Mouse (Mus musculus): ENCODE results near the gene Baz1b.
"Not testable (repeated sequence)": the region's sequence is repeated elsewhere in the genome, so short reads cannot be mapped to it uniquely, and the experiment has no call there.

Gene Baz1b

GRCm38 (mm10) chr5:135179616-135180015 is 7.4 kb upstream of the Baz1b start:
- DNase-seq (ENCODE audit: low read depth, low spot score): no peak

- DNase-seq (ENCODE audit: low read depth, low spot score): no peak
Measured at GRCm38 (mm10) chr5:135180796-135181195, 6.3 kb upstream of the Baz1b start.

GRCm38 (mm10) chr5:135181776-135182175 is 5.3 kb upstream of the Baz1b start:
- DNase-seq (ENCODE audit: low read depth, low spot score): no peak

- DNase-seq (ENCODE audit: low read depth, low spot score): no peak
Measured at GRCm38 (mm10) chr5:135183131-135183861, 3.8 kb upstream of the Baz1b start.

DNA sequence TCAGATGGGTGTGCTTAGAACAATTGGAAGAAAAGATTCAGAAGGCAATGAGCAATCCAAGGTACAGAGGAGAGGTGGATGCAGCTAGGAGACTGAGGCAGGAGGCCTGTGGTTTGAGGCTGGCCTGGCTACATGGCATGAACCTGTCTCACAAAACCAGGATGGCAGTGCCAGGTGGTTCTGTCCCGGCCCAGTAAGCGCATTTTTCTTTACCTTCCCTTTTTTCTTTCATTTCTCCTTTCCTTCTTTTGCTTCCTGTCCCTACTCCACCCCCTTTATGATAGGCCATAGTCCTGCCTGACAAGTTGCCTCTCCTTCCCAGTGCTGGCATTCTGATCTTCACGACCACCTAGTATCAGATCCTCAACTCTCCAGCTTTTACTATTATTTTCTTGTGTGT is 2.0 kb upstream of the Baz1b start:
- DNase-seq (ENCODE audit: low read depth, low spot score): no peak

- no peak for DNase-seq (ENCODE audit: low read depth, low spot score)
Measured at GRCm38 (mm10) chr5:135185596-135185995, 1.5 kb upstream of the Baz1b start.

- peak; percentile 35 for DNase-seq (ENCODE audit: low read depth, low spot score)
Measured at GRCm38 (mm10) chr5:135186231-135186620, 838 bp upstream of the Baz1b start.

GRCm38 (mm10) chr5:135187349-135188213 is 517 bp downstream of the Baz1b start:
- no peak for DNase-seq (ENCODE audit: low read depth, low spot score)

GRCm38 (mm10) chr5:135188214-135188554 is 1.1 kb downstream of the Baz1b start:
- no peak for DNase-seq (ENCODE audit: low read depth, low spot score)

DNA sequence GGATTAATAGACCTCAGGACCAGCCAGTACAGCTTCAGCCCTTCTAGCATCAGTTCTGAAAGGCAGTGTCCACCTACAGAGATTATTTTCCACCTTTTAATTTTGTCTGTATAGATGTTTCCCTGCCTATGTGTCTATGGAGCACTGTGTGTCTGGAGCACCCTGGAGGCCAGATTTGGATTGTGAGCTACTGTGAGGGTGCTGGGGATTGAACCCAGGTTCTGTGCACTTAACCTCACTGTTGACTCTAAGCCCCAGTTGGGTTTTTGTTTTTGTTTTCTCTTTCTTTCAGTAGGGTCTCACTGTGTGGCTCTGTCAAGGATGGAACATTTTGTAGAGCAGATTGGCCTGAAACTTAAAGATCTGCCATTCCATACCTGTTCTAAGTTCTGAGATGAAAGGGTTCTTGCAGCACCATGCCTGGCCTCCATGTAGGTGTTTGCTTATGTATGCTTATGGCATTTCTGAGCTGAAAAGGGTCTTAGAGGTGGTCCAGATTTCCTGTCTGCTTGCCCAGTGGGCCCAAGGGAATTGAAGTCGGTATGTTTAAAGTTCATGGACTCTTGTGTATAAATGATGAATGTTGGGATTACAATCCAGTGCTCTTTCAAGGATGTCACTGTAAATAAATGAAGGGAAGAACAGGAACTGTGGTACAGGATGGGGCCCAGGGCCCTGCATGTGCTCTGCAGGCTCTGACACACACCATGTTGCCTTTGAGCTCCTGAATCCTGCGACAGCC is 2.4 kb downstream of the Baz1b start:
- DNase-seq (ENCODE audit: low read depth, low spot score): no peak

DNA sequence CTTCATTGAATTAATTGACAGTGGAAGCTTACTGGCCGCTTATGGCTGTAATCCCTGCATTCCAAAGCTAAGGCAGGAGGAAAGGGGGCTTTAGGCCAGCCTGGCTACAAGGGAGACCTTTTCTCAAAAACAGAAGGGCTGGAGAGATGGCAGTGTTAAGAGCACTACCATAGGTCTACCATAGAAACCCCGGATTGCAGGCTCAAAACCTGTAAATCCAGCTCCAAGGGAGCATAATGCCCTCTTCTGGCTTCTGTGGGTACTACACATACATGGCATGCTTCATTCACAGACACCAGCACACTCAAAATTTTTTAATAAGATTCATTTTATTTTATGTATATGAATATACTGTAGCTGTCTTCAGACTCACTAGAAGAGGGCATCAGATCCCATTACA is 4.6 kb downstream of the Baz1b start:
- DNase-seq (ENCODE audit: low read depth, low spot score): peak; percentile 80

DNA sequence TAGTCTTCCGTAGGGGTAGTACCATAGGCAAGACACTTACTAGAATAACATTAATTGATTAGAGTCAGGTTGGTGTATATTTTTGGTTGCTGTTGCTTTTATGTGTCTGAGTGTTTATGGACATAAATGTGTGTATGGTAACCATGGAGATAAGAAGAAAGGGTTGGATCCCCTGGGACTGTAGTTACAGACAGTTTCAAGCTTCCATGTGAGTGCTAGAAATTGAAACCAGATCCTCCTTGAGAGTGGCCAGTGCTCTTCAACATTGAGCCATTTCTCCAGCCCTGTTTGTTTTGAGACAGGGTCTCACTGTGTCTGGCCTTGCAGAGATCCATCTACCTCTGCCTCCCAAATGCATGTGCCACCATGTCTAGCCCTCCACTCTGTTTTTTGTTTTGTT is 5.4 kb downstream of the Baz1b start:
- DNase-seq (ENCODE audit: low read depth, low spot score): no peak

DNA sequence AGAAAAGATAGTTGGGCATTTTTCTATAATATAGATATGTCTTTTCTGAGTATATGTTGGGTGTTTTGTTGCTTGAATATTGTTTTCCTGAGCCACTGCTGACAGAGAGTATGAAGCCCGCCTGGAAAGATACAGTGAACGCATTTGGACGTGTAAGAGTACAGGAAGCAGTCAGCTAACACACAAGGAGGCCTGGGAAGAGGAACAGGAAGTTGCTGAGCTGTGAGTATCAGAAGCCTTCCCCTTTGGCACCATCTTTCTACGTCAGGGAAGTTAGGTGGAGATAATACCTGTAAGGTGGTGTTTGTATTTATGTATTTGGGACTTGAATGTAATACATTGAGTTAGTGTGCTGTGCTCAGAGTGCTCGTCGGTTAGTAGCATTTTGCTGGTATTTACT is 9.3 kb downstream of the Baz1b start:
- DNase-seq (ENCODE audit: low read depth, low spot score): no peak

DNA sequence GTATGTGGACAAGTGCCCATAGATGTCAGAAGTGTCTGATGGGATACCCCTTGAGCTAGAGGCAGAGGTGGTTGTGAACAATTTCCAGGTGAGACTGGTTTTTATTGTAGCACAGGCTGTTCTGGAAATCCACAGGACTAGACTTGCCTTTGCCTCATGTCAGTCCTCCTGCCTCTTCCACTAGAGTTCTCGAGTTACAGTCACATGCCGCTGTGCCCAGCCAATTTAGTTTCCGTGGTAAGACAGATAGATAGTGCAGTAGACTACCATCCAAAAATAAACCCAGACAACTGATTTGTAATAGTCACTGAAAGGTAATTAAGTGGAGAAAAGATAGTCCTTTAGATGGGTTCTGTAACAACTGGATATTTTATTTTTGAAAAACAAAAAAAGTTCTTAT is 15.7 kb downstream of the Baz1b start:
- no peak for DNase-seq (ENCODE audit: low read depth, low spot score)

- no peak for DNase-seq (ENCODE audit: low read depth, low spot score)
Measured at GRCm38 (mm10) chr5:135208197-135208596, 21.1 kb downstream of the Baz1b start.

DNA sequence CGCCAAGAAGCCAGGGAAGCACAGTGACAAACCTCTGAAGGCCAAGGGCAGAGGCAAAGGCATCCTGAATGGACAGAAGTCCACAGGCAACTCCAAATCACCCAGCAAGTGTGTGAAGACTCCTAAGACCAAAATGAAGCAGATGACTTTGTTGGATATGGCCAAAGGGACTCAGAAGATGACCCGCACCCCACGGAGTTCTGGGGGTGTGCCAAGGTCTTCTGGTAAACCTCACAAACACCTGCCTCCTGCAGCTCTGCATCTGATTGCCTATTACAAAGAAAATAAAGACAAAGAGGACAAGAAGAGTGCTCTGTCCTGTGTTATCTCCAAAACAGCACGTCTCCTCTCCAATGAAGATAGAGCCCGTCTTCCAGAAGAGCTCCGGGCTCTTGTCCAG is 29.8 kb downstream of the Baz1b start:
- DNase-seq (ENCODE audit: low read depth, low spot score): no peak

DNA sequence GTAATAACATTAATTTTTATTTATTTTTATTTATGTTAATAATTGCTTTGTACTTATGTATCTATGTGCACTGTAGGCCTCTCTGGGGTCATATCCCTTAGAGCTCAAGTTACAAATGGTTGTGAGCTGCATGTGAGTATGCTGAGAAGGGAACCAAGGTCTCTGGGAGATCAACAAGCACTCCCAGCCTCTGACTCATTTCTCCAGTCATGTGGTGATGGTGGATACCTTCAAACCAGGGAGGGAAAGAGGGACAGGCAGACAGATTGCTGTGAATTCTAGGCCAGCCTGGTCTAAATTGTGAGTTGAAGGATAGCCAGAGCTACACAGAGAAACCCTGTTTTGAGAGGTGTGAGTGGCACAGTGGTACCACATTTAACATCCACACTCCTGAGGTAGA is 33.9 kb downstream of the Baz1b start:
- DNase-seq (ENCODE audit: low read depth, low spot score): no peak

DNA sequence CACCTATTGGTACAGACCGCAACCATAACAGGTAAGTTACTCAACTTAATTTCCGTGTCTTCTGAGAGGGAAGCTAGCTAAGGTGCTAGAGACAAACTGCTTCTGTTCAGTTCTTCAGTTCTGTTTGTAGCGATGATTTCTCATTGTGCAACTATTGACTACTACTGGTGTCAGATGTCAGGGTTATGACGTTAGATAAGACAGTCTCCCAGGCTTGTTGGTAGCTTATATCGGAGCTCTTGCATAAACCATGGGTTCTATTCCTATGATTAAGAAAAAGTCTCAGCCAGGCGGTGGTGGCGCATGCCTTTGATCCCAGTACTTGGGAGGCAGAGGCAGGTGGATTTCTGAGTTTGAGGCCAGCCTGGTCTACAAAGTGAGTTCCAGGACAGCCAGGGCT is 35.0 kb downstream of the Baz1b start:
- DNase-seq (ENCODE audit: low read depth, low spot score): no peak

DNA sequence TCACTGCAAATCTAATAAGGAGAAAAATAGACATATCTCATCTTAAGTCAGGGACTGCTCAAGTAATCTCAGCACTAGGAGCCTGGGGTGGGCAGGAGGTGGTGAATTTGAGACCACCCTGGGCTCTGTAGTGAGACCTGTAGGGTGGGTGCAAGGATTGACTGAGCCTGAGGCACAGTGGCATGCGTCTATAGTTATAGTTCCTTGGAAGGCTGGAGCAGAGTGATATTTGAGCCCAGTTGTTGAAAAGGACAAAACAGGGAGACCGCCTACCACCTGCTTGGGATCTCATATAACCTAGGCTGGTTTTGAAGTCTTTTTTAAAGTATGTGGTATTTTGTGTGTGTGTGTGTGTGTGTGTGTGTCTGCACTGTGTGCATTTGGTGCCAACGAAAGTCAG is 37.1 kb downstream of the Baz1b start:
- no peak for DNase-seq (ENCODE audit: low read depth, low spot score)

GRCm38 (mm10) chr5:135225879-135226278 is 38.8 kb downstream of the Baz1b start:
- DNase-seq (ENCODE audit: low read depth, low spot score): not testable (repeated sequence)

DNA sequence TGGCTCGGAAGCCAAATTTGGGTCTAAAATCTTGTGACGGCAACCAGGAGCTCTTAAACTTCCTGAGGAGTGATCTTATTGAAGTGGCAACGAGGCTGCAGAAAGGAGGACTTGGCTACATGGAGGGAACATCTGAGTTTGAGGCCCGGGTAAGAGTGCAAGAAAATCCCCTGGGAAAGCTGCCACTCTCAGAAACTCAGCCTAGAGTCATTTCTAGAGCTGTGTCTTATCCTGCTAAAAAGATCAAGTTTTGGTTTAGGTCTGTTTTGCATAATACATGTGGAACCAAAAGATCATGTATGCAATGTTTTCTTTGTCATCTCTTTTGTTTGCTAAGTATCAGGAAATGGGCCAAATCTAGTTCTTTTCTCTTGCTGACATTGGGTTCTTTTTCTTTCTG is 43.1 kb downstream of the Baz1b start:
- DNase-seq (ENCODE audit: low read depth, low spot score): no peak

- no peak for DNase-seq (ENCODE audit: low read depth, low spot score)
Measured at GRCm38 (mm10) chr5:135233166-135233920, 46.3 kb downstream of the Baz1b start.

Measured in forelimb bud, embryonic 11.5 days (tissue).